Mouse (Mus musculus) erythroid progenitor cell, adult 5-6 weeks (primary cell): Measurements from ENCODE around the gene Gckr. TPM values are rescaled to one million over a fixed set of nuclear protein-coding genes. Genes with fewer than 3 reads are reported as not detected.
"Not testable (repeated sequence)": the region's sequence is repeated elsewhere in the genome, so short reads cannot be mapped to it uniquely, and the experiment has no call there.

ENCODE experiments used
- ATAC-seq: replicated peaks from 2 replicates; pipeline ENCODE4 v1.8.0; 2016; ENCODE audit warnings: moderate number of reproducible peaks, mild to moderate bottlenecking, moderate TSS enrichment, inconsistent platforms; ENCODE audit not compliant: poor library complexity, low FRiP score, severe bottlenecking
- total RNA-seq, 2 experiments: library from RNA; stranded (forward) in 1 of 2; stranded (reverse) in 1 of 2; fragments of 150-400 nt in 1 of 2; fragments of 186-747, 209-891 nt in 1 of 2; gene quantifications; 2 replicates each; pipeline versions ENCODE4 v1.2.3 to v1.2.4; 2015 to 2017; ENCODE audit warnings: low replicate concordance in 2 of 2

Gene Gckr
- total RNA-seq, 2 experiments from 2014 or later: not detected

GRCm38 (mm10) chr5:31291361-31291688 lies 5.9 kb upstream of the Gckr start:
- peak; percentile 60 for ATAC-seq

GRCm38 (mm10) chr5:31294964-31295605 lies 2.2 kb upstream of the Gckr start:
- no peak for ATAC-seq

GRCm38 (mm10) chr5:31295606-31296141 lies 1.6 kb upstream of the Gckr start, which contains the start of gene Fndc4:
Fndc4 (minus strand) TSS chr5:31296080.
- ATAC-seq: no peak

GRCm38 (mm10) chr5:31297981-31298380 lies 738 bp downstream of the Gckr start:
- ATAC-seq: no peak

GRCm38 (mm10) chr5:31298486-31298885 lies 1.2 kb downstream of the Gckr start:
- ATAC-seq: no peak

- no peak for ATAC-seq
These were observed 4.6 kb downstream of the Gckr start for GRCm38 (mm10) chr5:31301866-31302265.

- no peak for ATAC-seq
These were observed 5.8 kb downstream of the Gckr start for GRCm38 (mm10) chr5:31303093-31303492.

- no peak for ATAC-seq
These were observed 15.6 kb downstream of the Gckr start for GRCm38 (mm10) chr5:31312806-31313205.

GRCm38 (mm10) chr5:31322776-31323175 lies 25.5 kb downstream of the Gckr start:
- ATAC-seq: no peak

- ATAC-seq: no peak
These were observed 26.8 kb downstream of the Gckr start for GRCm38 (mm10) chr5:31324085-31324484.

GRCm38 (mm10) chr5:31326850-31327249 lies 29.6 kb downstream of the Gckr start:
- ATAC-seq: no peak

GRCm38 (mm10) chr5:31328255-31328654 lies 31.0 kb downstream of the Gckr start:
- peak; percentile 65; the same call in 1 of the 2 replicates for ATAC-seq

- not testable (repeated sequence) for ATAC-seq
These were observed 60.3 kb downstream of the Gckr start for GRCm38 (mm10) chr5:31357586-31357985.

- no peak for ATAC-seq
These were observed 63.7 kb downstream of the Gckr start for GRCm38 (mm10) chr5:31360955-31361354.

Other genes with a start within 250 kb of the Gckr start
- 38.6 and 49.9 TPM in 2 replicates for gene Atraid, start 249.1 kb upstream of the Gckr start, total RNA-seq (2015; ENCODE audit: low replicate concordance)
- 15.1 and 16.0 TPM in 2 replicates for gene Atraid, start 249.1 kb upstream of the Gckr start, total RNA-seq (2017; ENCODE audit: low replicate concordance)
- gene Slc5a6, start 248.5 kb upstream of the Gckr start, total RNA-seq (2015; ENCODE audit: low replicate concordance): not detected in 2 replicates
- not detected in 2 replicates for gene Slc5a6, start 248.5 kb upstream of the Gckr start, total RNA-seq (2017; ENCODE audit: low replicate concordance)
- gene Cad, start 242.7 kb upstream of the Gckr start, total RNA-seq (2015; ENCODE audit: low replicate concordance): 19.3 and 24.9 TPM in 2 replicates
- 3.5 and 11.3 TPM in 2 replicates for gene Cad, start 242.7 kb upstream of the Gckr start, total RNA-seq (2017; ENCODE audit: low replicate concordance)
- not detected in 2 replicates for gene Dnajc5g, start 191.2 kb upstream of the Gckr start, total RNA-seq (2015; ENCODE audit: low replicate concordance)
- not detected in 2 replicates for gene Dnajc5g, start 191.2 kb upstream of the Gckr start, total RNA-seq (2017; ENCODE audit: low replicate concordance)
- not detected in 2 replicates for gene Slc30a3, start 189.2 kb upstream of the Gckr start, total RNA-seq (2015; ENCODE audit: low replicate concordance)
- gene Slc30a3, start 189.2 kb upstream of the Gckr start, total RNA-seq (2017; ENCODE audit: low replicate concordance): not detected in 2 replicates
- gene Trim54, start 180.7 kb upstream of the Gckr start, total RNA-seq (2015; ENCODE audit: low replicate concordance): not detected in 2 replicates
- gene Trim54, start 180.7 kb upstream of the Gckr start, total RNA-seq (2017; ENCODE audit: low replicate concordance): not detected in 2 replicates
- not detected in 2 replicates for gene Ucn, start 158.6 kb upstream of the Gckr start, total RNA-seq (2015; ENCODE audit: low replicate concordance)
- not detected in 2 replicates for gene Ucn, start 158.6 kb upstream of the Gckr start, total RNA-seq (2017; ENCODE audit: low replicate concordance)
- gene Mpv17, start 143.2 kb upstream of the Gckr start, total RNA-seq (2015; ENCODE audit: low replicate concordance): 1.3 and 11.5 TPM in 2 replicates
- gene Mpv17, start 143.2 kb upstream of the Gckr start, total RNA-seq (2017; ENCODE audit: low replicate concordance): 0.23 and 4.7 TPM in 2 replicates
- 4.6 TPM in 1 of 2 replicates, not detected in the other for gene Gm29609, start 117.5 kb upstream of the Gckr start, total RNA-seq (2015; ENCODE audit: low replicate concordance)
- gene Gm29609, start 117.5 kb upstream of the Gckr start, total RNA-seq (2017; ENCODE audit: low replicate concordance): not detected in 2 replicates
- gene Gtf3c2, start 117.3 kb upstream of the Gckr start, total RNA-seq (2015; ENCODE audit: low replicate concordance): 45.4 and 54.5 TPM in 2 replicates
- gene Gtf3c2, start 117.3 kb upstream of the Gckr start, total RNA-seq (2017; ENCODE audit: low replicate concordance): 29.9 and 130 TPM in 2 replicates
- 22.6 and 31.7 TPM in 2 replicates for gene Snx17, start 104.2 kb upstream of the Gckr start, total RNA-seq (2015; ENCODE audit: low replicate concordance)
- 16.3 and 39.3 TPM in 2 replicates for gene Snx17, start 104.2 kb upstream of the Gckr start, total RNA-seq (2017; ENCODE audit: low replicate concordance)
- gene Eif2b4, start 104.0 kb upstream of the Gckr start, total RNA-seq (2015; ENCODE audit: low replicate concordance): 36.5 and 60.5 TPM in 2 replicates
- 8.2 and 53.5 TPM in 2 replicates for gene Eif2b4, start 104.0 kb upstream of the Gckr start, total RNA-seq (2017; ENCODE audit: low replicate concordance)
- 6.8 and 9.2 TPM in 2 replicates for gene Zfp513, start 95.1 kb upstream of the Gckr start, total RNA-seq (2015; ENCODE audit: low replicate concordance)
- gene Zfp513, start 95.1 kb upstream of the Gckr start, total RNA-seq (2017; ENCODE audit: low replicate concordance): 10.8 and 15.4 TPM in 2 replicates
- gene Ppm1g, start 76.8 kb upstream of the Gckr start, total RNA-seq (2015; ENCODE audit: low replicate concordance): 166 and 178 TPM in 2 replicates
- 214 and 223 TPM in 2 replicates for gene Ppm1g, start 76.8 kb upstream of the Gckr start, total RNA-seq (2017; ENCODE audit: low replicate concordance)
- gene Nrbp1, start 56.6 kb upstream of the Gckr start, total RNA-seq (2015; ENCODE audit: low replicate concordance): 22.2 and 45.4 TPM in 2 replicates
- 39.4 and 44.4 TPM in 2 replicates for gene Nrbp1, start 56.6 kb upstream of the Gckr start, total RNA-seq (2017; ENCODE audit: low replicate concordance)
- gene Gm9970, start 56.2 kb upstream of the Gckr start, total RNA-seq (2015; ENCODE audit: low replicate concordance): not detected in 2 replicates
- gene Gm9970, start 56.2 kb upstream of the Gckr start, total RNA-seq (2017; ENCODE audit: low replicate concordance): not detected in 2 replicates
- gene Krtcap3, start 45.8 kb upstream of the Gckr start, total RNA-seq (2015; ENCODE audit: low replicate concordance): not detected in 2 replicates
- not detected in 2 replicates for gene Krtcap3, start 45.8 kb upstream of the Gckr start, total RNA-seq (2017; ENCODE audit: low replicate concordance)
- 2.9 and 10.5 TPM in 2 replicates for gene Ift172, start 6.3 kb upstream of the Gckr start, total RNA-seq (2015; ENCODE audit: low replicate concordance)
- gene Ift172, start 6.3 kb upstream of the Gckr start, total RNA-seq (2017; ENCODE audit: low replicate concordance): 5.7 and 10.3 TPM in 2 replicates
- not detected in 2 replicates for gene Fndc4, start 1.4 kb upstream of the Gckr start, total RNA-seq (2015; ENCODE audit: low replicate concordance)
- 0.08 TPM in 1 of 2 replicates, not detected in the other for gene Fndc4, start 1.4 kb upstream of the Gckr start, total RNA-seq (2017; ENCODE audit: low replicate concordance)
- gene Zfp512, start 155.0 kb downstream of the Gckr start, total RNA-seq (2015; ENCODE audit: low replicate concordance): 4.7 and 12.6 TPM in 2 replicates
- 14.2 and 33.2 TPM in 2 replicates for gene Zfp512, start 155.0 kb downstream of the Gckr start, total RNA-seq (2017; ENCODE audit: low replicate concordance)
- not detected in 2 replicates for gene 4930548H24Rik, start 188.3 kb downstream of the Gckr start, total RNA-seq (2015; ENCODE audit: low replicate concordance)
- gene 4930548H24Rik, start 188.3 kb downstream of the Gckr start, total RNA-seq (2017; ENCODE audit: low replicate concordance): not detected in 2 replicates
- 1.3 and 6.1 TPM in 2 replicates for gene Gpn1, start 197.3 kb downstream of the Gckr start, total RNA-seq (2015; ENCODE audit: low replicate concordance)
- gene Gpn1, start 197.3 kb downstream of the Gckr start, total RNA-seq (2017; ENCODE audit: low replicate concordance): 1.4 TPM in 1 of 2 replicates, not detected in the other
- gene Slc4a1ap, start 229.6 kb downstream of the Gckr start, total RNA-seq (2015; ENCODE audit: low replicate concordance): 17.3 and 39.8 TPM in 2 replicates
- gene Slc4a1ap, start 229.6 kb downstream of the Gckr start, total RNA-seq (2017; ENCODE audit: low replicate concordance): 29.6 and 41.9 TPM in 2 replicates
- gene Supt7l, start 230.4 kb downstream of the Gckr start, total RNA-seq (2015; ENCODE audit: low replicate concordance): 12.6 TPM in 2 replicates
- gene Supt7l, start 230.4 kb downstream of the Gckr start, total RNA-seq (2017; ENCODE audit: low replicate concordance): 5.9 and 14.6 TPM in 2 replicates